Mouse (Mus musculus) lung, adult 18-20 months (tissue): ENCODE measurements at regions not wholly inside any gene's neighbourhood (a gene's known extent, or its start where the extent isn't known, plus 50 kb on each side); places are given as distances from the start of the nearest gene placed in this dataset.
A peak's percentile ranks its signal among the peaks of the same experiment; 100 is the strongest.

Source experiments
- DNase-seq, 2 experiments: peaks; one replicate each; pipeline ENCODE4 v3.0.0; 2022; ENCODE audit warnings: mixed read lengths in 2 of 2

- no peak for DNase-seq
Observed at GRCm38 (mm10) chr2:57614587-57614991, 377.2 kb downstream of the Gpd2 start.

- no peak for DNase-seq
Observed at GRCm38 (mm10) chr2:57616525-57617225, 379.2 kb downstream of the Gpd2 start.

- no peak for DNase-seq
Observed at GRCm38 (mm10) chr2:57617258-57617657, 379.8 kb downstream of the Gpd2 start.

- DNase-seq: no peak
Observed at GRCm38 (mm10) chr2:57644117-57644516, 353.6 kb upstream of the Galnt5 start.

GRCm38 (mm10) chr2:57644541-57644940, 353.1 kb upstream of the Galnt5 start:
- no peak for DNase-seq

- DNase-seq: no peak
Observed at GRCm38 (mm10) chr2:57649002-57649401, 348.7 kb upstream of the Galnt5 start.

- no peak for DNase-seq
Observed at GRCm38 (mm10) chr2:57657409-57657808, 340.3 kb upstream of the Galnt5 start.

GRCm38 (mm10) chr2:57661838-57662237, 335.8 kb upstream of the Galnt5 start:
- no peak for DNase-seq

GRCm38 (mm10) chr2:57672007-57672643, 325.6 kb upstream of the Galnt5 start:
- no peak for DNase-seq

GRCm38 (mm10) chr2:57689877-57690276, 307.8 kb upstream of the Galnt5 start:
- no peak for DNase-seq

- DNase-seq: no peak
Observed at GRCm38 (mm10) chr2:57696992-57697772, 300.5 kb upstream of the Galnt5 start.

GRCm38 (mm10) chr2:57698659-57699061, 299.0 kb upstream of the Galnt5 start:
- DNase-seq: peak in 1 of 2 experiments; percentile 4

GRCm38 (mm10) chr2:57699226-57699625, 298.5 kb upstream of the Galnt5 start:
- no peak for DNase-seq

GRCm38 (mm10) chr2:57716754-57717510, 280.8 kb upstream of the Galnt5 start:
- no peak for DNase-seq
